Mouse (Mus musculus) 3T3-L1 (cell line): ENCODE measurements around the gene Rgp1.
A peak's percentile ranks its signal among the peaks of the same experiment; 100 is the strongest.
"Not testable (repeated sequence)": the region's sequence is repeated elsewhere in the genome, so short reads cannot be mapped to it uniquely, and the experiment has no call there.

ENCODE experiments used
- DNase-seq: peaks from one replicate; pipeline ENCODE4 v3.0.0-alpha.2; 2015; ENCODE audit warnings: low read depth, low spot score

The Rgp1 gene

DNA sequence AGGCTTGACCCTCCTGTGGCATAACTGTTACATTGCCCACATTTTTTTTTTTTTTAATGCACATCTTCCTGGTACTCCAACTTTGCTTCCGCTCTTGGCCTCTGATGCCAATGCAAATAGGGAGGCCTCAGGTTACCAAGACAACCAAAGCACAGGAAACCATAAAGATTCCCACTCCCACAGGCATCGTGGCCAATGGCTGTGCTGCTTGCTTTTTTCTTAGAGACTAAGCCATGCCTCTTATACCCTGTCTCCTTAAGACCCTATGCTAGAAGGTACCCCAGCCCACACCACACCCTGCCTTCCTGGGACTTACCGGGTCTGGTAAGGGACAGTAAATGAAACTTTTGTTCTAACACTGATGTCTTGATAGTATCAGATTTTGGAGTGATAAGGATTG lies 14.9 kb downstream of the Rgp1 start:
- no peak for DNase-seq

DNA sequence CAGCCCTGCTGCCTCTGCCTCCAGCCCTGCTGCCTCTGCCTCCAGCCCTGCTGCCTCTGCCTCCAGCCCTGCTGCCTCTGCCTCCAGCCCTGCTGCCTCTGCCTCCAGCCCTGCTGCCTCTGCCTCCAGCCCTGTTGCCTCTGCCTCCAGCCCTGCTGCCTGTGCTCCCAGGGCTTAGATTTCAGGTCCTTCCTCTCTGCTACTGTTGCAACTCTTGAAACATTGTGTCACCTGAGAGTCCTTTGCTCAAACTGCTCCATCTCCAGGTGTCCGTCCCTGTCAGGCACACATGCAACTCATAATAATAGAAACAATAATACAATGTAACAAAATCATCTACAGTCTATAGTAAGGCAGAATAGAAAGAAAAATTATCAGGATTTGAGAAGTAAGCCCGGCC lies 18.1 kb downstream of the Rgp1 start:
- not testable (repeated sequence) for DNase-seq

DNA sequence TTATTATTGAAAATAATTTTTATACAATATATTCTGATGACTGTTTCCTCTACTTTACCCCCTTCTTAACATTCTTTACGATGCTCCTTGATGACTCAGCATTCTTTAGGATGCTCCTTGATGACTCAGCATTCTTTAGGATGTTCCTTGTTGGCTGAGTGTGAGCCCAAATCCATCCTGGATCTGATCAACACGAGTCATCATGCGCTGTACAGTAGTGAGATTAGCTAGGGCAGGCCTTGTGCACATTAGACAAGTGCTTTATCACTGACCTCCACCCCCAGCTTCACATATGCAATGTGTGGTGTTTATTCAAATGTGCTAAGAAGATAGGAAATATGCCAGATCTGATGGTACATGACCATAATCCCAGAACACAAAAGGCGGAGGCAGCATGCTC lies 19.7 kb downstream of the Rgp1 start:
- DNase-seq = peak; percentile 78

DNA sequence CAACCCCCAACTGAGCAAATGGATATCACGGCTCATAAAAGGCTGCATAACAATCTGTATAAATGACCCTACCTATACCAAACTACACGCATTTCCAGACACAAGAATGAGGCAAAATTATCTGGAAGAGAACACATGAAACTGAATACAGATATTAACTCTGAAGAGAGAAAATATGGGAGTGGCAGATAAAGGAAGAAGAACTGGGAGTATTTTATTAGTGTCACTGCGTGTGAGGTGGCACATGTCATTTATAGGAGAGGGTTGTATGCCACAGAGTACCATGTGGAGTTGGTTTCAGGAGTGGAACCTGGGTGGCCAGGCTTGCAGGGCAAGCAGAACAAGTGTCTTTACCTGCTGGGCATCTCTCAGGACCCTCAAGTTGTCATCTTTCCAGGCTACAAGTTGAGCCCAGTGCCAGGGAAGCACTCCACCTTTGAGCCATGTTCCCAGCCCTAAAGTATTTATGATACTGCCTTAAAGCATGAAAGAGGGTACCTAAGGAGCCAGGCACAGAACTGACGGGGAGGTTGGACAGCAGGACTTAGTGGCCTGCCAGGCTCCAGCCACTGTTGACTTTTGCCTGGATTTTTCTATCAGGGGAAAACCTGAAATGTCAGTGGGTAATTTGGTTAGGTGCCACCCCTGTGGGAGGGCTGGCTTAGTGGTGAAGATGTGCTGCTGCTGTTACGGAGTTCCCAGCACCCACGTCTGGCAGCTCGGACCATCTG lies 20.3 kb downstream of the Rgp1 start:
- no peak for DNase-seq

DNA sequence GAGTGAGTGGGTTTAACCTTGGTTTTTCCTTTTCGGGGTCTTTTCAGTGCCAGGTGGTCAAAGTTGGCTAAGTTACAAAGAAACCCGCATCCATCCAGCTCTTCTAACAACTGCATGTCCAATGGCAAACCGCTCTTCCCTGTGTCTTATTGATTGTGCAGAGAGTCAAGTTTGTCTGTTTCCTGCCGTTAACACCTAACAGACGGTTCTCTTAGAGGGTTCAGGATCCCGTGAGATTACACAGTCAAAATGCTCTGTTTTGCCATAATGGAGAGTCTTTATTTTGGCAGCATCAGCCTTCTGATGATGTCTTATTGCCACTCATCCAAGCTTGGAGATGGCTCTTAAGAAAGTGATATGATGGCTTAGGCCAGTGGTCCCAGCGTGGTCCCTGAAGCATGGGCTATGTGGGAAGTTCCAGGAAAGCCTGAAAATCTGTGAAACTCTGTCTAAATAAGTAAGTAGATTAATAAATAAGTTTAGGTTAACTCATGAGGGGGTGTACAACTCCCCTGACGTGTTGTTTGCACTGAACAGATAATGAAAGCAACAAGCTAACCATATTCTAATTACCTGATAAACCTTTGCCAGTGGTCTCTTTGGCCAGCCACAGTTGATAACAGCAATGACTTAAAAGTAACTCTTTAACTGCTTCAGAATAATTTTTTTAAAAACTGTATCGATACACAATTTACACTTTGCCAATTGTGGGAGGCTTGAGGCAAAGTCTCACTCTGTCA lies 21.9 kb downstream of the Rgp1 start:
- DNase-seq = no peak

DNA sequence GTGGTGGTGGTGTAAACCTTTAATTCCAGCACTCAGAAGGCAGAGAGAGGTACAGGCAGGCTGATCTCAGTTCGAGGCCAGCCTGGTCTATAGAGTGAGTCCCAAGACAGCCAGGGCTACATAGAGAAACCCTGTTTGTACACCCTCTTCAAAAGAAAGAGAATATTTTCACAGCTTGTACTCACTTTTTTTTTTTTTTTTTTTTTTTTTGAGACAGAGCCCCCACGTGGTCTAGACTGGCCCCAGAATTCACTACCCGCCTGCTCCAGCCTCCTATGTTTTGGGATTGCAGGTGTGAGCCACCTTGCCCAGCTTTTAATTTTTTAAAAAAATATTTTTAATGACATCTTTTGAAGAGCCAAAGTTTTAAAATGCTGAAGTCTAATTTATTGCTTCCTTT lies 25.6 kb downstream of the Rgp1 start:
- no peak for DNase-seq

DNA sequence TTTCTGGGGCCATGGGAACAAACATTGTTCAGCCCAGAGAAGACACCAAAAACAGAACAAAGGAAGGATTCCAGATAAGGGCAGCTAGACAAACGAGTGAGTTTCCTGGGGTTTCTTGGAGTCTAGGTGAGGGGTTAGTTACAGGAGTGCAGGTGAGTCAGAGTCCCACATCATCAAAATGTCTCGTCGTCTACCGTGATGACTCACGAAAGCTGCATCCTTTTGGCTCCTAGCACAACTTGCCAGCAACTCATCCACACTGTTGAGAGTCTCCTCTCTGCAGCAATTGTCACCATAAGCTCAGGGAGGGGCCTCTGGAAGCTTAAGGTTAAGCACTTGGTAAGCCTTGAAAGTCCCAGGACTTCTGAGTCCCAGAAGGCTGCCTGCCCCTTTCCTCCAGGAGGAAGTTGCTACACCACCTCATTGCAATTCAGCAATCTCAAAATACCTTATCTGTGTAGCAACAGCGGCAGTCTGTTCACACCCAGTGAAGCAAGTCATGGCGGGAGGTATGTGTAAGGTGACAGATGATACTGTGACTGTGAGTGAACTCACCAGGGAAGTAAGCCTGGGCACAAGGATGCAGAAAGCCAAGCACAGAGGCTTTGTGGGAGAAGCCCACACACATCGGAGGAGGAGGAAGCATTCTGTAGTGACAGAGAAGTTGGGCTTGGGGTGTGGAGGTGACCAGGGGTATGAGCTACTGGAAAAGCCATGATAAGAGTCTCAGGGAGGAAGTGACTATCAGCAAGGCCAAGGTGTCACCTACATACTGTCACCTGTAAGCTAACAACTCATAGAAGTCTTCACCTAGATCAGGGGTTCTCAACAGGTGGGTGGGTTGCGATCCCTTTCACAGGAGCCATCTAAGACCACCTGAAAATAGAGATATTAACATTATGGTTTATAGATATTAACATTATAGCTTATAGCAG lies 26.5 kb downstream of the Rgp1 start:
- DNase-seq = peak; percentile 56

DNA sequence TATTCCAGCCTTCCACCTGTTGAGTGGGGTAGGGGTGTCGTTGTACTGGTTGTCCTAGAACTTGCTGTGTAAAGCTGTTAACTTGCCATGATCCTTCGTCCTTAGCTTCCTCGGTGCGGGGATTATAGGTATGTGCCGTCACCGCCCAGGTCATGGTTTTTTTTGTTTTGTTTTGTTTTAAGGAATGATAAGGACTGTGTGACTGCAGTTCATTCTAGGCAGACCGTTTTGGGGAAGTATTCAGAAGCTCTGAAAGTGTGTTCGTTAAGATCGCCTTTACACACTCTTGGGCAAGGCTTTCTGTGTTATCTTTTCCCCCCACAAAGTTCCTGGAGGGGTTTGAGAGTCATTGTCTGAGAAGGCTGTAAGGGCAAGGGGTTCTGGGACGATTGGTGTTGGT lies 34.0 kb downstream of the Rgp1 start:
- DNase-seq = no peak

DNA sequence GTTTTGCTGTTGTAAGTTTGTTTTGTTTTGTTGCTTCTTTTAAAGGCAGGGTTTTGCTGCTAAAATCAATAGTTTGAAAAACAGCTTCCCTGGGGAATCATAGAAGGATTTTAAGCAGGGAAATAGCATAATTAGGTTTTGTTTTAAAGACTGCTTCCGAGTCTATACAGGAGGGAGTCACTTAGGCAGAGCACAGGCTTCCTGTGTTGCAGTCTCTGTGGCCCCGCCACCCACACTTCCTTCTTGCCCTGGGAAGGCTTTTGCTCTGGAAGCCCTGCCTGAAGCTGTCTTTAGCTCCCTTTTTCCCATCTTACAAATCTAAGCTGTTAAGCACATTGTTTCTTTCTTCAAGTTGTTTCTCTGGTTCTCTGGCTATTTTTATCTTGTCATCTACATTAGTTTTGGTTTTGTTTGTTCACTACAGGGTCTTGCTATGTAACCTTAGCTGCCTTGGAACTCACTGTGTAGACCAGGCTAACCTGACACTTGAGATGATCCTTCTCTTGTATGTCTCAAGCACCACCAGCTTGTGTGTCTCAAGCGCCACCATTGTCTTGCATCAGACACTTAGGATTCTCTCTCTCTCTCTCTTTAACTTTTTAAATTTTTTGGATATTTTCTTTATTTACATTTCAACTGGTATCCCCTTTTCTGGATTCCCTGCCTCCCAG lies 34.7 kb downstream of the Rgp1 start:
- no peak for DNase-seq

DNA sequence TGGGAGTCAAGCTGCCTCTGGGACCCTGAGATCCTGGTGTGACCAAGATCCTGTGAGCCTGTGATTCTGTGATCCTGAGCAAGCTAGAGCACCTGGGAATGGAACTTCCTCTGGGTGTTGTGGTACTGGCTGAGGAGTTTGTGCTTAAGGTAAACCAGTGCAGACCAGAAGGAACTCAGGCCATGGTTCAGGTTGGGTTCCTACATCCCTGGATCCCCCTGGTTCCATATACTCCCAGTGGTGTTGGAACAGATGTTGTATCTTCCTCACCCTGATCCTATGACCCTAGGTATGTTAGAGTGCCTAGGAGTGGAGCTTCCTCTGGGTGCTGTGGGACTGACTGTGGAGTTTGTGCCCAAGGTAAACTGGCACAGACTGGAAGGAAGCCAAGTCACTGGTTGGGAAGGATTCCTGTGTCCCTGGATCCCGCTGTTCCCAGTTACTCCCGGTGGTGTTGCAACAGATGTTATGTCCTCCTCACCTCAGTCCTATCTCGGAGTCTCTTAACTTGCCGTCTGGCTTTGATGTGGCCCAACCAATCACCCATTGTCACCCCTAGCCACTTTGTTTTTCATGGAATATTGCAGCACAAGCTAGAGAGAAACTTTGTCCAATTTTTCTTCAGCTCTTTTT lies 41.7 kb downstream of the Rgp1 start:
- DNase-seq = no peak

DNA sequence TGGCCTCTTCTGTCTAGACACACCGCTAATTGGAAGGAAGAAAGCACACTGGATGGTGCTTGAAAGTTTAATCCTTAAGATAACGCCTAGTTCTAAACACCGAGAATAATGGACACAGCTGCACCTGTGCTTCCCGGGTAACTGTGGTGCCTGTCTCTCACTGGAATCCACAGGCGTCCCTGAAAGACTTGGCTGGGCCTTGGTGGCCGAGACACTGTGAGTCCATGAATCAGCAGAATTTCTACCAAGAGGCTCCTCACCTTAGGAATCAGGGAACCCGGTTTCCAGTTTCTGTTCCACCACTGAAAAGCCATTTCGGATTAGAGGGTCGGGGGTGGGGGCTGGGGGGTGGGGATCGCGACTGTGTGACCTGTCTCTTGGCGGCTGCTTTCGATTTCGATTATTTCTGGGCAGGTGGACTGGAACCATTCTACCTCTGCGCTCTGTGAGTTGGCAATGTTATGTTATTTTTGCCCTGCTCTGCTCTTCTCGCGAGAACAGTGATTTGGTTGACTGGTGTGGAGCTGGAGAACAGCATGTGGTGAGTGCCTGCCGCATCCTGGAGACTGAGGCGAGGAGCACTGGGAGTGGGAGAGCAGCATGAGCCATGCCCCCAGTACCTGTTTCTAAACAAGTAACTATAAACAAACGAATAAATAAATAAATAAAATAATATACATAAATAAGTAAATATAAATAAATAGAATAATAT lies 50.7 kb downstream of the Rgp1 start:
- DNase-seq = no peak

DNA sequence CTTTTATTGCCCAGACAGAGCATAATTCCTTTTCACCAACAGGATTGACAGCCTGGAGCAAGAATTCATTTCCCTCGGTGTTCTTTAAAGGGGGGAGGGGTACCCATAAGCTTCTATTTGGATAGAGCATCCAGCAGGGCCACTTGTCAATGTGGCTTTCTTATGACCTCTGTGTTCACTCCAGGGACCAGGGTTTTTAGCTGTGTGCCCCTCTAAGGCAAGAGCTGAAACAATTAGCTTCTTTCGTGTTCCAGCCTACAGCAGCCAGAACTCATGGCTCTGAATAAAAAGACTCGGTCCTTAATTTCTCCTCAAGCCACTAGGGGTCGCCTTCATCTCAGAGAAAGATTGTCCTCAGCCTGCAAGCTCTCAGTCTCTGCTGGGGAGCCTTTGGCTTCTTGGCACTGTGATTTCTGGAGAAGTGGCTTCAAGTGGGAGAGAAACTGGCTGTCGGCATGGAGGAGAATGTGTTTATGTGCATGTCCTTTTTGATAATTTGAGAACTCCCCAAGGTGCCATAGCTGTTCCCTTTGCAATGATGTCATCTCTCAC lies 51.6 kb downstream of the Rgp1 start:
- DNase-seq = peak; percentile 93

DNA sequence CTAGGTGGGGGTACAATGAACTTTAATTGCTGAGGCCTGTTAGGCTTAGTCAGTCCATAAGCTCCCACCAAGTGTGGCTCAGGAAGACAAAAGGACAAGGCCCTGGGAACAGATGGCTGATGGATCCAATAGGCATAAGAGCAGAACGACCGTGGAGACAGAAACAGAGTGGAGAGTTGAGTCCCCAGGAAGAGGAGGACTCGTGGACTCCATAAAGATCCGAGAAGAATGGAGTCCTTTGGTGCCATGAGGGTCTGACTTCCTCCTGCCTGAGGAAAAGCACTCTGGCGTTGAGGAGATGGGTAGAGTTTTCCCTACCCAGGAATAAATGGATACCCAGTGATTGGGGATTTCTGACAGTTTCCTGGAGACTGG lies 52.1 kb downstream of the Rgp1 start:
- peak; percentile 47 for DNase-seq

DNA sequence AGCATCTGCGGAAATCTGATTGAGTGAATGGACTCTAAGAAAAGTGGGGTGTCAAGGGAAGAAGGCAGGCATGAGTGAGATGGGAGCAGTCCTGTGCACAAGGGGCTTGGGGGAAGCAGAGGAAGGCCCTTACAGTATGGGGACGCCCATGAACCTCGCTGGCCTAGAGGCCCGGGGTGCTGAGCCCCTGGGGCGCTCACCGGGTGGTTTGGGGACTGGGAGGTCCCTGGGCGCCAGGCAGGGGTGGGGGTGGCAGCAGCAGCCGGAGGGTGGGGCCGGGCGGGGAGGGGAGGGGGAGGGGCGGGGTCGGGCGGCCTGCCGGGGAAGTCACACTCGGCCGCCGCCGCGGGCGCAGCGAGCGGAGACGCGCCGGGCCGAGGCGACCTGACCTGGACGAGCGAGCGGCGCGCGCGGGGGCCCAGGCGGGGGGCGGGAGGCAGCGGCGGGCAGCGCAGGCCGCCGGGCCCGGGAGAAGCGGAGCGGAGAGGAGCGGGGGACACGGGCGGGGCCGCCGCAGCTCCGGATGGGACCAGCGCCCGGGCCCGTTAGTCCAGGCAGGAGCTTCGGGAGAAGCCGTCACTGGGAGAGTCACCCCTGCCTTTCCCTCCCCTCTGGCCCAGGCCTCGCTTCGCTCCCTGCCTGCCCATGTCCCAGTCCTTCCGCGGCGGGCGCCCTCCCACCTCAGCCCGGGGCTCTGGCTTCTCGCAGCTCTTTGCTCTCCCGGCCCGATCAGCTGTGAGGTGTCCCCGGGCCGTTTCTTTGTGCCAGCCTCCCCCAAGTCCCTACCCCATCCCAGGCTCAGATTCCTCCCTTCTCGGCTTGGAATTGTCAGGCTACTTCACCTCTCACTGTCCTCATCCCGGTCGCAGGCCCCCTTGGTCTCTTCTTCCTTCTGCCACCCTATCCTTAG lies 52.8 kb downstream of the Rgp1 start, which contains the start of gene Npr2:
TSS of gene Npr2 (plus strand) at position 890 of the 910 bp plus-strand sequence.
- peak; percentile 40 for DNase-seq

DNA sequence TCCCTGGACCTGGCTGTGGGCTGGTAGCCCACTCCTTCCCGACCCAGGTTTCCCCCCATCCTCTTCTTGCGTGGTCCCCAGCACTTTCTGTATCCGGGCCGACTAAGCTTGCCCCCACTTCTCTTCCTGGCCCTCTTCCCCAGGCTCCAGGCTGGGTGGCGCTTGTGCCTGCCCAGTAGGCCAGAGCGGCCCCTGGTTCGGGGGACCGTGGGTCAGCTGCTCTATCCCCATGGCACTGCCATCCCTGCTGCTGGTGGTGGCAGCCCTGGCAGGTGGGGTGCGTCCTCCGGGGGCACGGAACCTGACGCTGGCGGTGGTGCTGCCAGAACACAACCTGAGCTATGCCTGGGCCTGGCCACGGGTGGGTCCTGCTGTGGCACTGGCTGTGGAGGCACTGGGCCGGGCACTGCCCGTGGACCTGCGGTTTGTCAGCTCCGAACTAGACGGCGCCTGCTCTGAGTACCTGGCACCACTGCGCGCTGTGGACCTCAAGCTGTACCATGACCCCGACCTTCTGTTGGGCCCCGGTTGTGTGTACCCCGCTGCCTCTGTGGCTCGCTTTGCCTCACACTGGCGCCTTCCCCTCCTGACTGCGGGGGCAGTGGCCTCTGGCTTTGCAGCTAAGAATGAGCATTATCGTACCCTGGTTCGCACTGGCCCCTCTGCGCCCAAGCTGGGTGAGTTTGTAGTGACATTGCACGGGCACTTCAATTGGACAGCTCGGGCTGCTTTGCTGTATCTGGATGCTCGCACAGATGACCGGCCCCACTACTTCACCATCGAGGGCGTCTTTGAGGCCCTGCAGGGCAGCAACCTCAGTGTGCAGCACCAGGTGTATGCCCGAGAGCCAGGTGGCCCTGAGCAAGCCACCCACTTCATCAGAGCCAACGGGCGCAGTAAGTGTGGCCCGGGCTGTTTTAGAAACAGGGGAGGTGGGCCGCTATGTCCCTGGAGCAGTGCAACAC lies 53.7 kb downstream of the Rgp1 start:
- DNase-seq = no peak

DNA sequence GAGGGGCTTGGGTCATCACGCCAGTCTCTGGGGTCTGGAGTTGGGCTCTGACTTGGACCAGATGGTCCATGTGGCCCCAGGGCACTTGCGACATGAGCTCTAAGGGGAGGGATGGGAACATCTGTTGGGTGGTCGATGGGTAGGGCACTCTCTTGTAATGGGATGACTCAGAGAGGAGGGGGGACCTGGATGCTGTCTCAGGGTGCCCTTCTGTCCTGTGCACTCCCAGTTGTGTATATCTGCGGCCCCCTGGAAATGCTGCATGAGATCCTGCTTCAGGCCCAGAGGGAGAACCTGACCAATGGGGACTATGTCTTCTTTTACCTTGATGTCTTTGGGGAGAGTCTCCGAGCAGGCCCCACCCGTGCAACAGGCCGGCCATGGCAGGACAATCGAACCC lies 54.8 kb downstream of the Rgp1 start:
- no peak for DNase-seq

DNA sequence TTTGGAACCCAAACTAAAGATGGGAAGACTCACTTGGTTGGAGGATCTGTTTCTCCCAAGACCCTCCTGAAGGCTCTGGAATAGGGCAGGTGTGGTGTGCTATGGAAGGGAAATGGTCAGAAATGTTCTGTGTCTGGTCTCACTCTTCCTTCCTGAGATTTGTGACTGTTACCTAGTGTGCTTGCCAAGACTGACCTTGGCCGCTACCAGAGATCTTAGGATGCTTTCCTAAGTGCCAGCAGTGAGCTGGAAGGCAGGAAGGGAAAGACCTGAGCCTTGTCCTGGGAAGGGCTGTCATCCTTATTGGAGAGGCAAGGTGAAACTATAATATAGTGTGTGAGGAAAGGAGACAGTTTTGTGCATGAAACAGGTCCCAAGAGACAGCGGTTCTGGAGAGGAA lies 55.2 kb downstream of the Rgp1 start:
- DNase-seq = no peak
